Comparison of ENCODE assay signal across 10 mouse cellular contexts in genomic region chr17:70856871-70857415, GRCm38 (mm10). TPM values are rescaled to one million over a fixed set of nuclear protein-coding genes. Genes with fewer than 3 reads are reported as not detected.
A peak's percentile ranks its signal among the peaks of the same experiment; 100 is the strongest.
DNase-seq lines count a peak whose midpoint lies in the region.
"Had no signal": no experiment of that assay in that cellular context is flagged by ENCODE, and none has a peak within 500 bp of the region (broad histone marks: within the 10 kb centered on the region; RNA-seq: fewer than 3 reads in every experiment).

No protein-coding gene starts in this region.

- intact Hi-C loops in left cerebral cortex, postnatal 4 days (cut with DNase I) = no loop called here

- DNase-seq in adrenal gland, postnatal 14 days = peak; percentile 48
- DNase-seq in adrenal gland, adult 2 months = no peak
- DNase-seq in left cerebral cortex, postnatal 4 days = peak; percentile 77
- DNase-seq in left cerebral cortex, adult 11 months (ENCODE audit: low spot score) = no peak
- DNase-seq in urinary bladder, postnatal 14 days (ENCODE audit: low spot score) = peak; percentile 29
- DNase-seq in urinary bladder, postnatal 4 days (ENCODE audit: low spot score in 2 of 2) = no peak
- DNase-seq in ovary, postnatal 10 days (ENCODE audit: low spot score) = no peak
- DNase-seq in urinary bladder, postnatal 25 days (ENCODE audit: low spot score) = no peak
- DNase-seq: adrenal gland, postnatal 36 days; cerebellum, adult 18-20 months had no signal

RNA-seq across cellular contexts. Expression of gene Tgif1, which starts 3.6 kb away (rescaled TPM):
- 45.9 and 50.8 TPM in 2 replicates for total RNA-seq in adrenal gland, postnatal 14 days (2021)
- 10 to 100 TPM; 39.3 to 56.3 TPM for total RNA-seq in adrenal gland, adult 2 months (2021)
- 27.8 and 30.3 TPM in 2 replicates for polyA plus RNA-seq in adrenal gland, adult 2 months (2012; rRNA removed)
- 1 to 10 TPM; 3.2 to 3.3 TPM for total RNA-seq in left cerebral cortex, postnatal 4 days (2021)

Comparison
In these comparisons a context has a peak if more than half of its experiments do, and no peak if none do; other contexts are left out.
1. DNase-seq: peak in adrenal gland, postnatal 14 days (single experiment), left cerebral cortex, postnatal 4 days (single experiment) and urinary bladder, postnatal 14 days (single experiment); none in adrenal gland, adult 2 months (single experiment), left cerebral cortex, adult 11 months (single experiment), urinary bladder, postnatal 4 days (0 of 2), ovary, postnatal 10 days (single experiment) and urinary bladder, postnatal 25 days (single experiment).
2. RNA of gene Tgif1, which starts 3.6 kb away (total RNA-seq): 39.3 to 56.3 TPM in adrenal gland, adult 2 months and 45.9 to 50.8 TPM in adrenal gland, postnatal 14 days; 3.2 to 3.3 TPM in left cerebral cortex, postnatal 4 days; every median in the first group is over 4 times any median in the second.